Mouse (Mus musculus) midbrain, embryonic 15.5 days (tissue): ENCODE data around the gene Rbpj. TPM values are rescaled to one million over a fixed set of nuclear protein-coding genes. Genes with fewer than 3 reads are reported as not detected.

Experiments
- ATAC-seq: fragments of 200-750 bp; cut with Nextera tagmentation; replicated peaks from 2 replicates; pipeline ENCODE4 v1.8.0; 2017; ENCODE audit warnings: moderate TSS enrichment
- H3K27ac ChIP-seq: fragments of 300-500 bp; sonication (generic); 2 replicates; pipeline ENCODE4 v1.5.1; 2015; ENCODE audit warnings: mild to moderate bottlenecking, inconsistent platforms
- H3K27me3 ChIP-seq: fragments of 300-500 bp; sonication (generic); replicated peaks from 2 replicates; pipeline ENCODE4 v1.6.1; 2015; ENCODE audit warnings: inconsistent platforms
- H3K36me3 ChIP-seq: fragments of 300-500 bp; sonication (generic); replicated peaks from 2 replicates; pipeline ENCODE4 v1.6.1; 2015; ENCODE audit warnings: inconsistent platforms
- H3K4me1 ChIP-seq: fragments of 300-500 bp; sonication (generic); 2 replicates; pipeline ENCODE4 v1.6.1; 2015; ENCODE audit warnings: inconsistent platforms
- H3K4me2 ChIP-seq: fragments of 300-500 bp; sonication (generic); 2 replicates; pipeline ENCODE4 v1.6.1; 2015; ENCODE audit warnings: inconsistent platforms, mild to moderate bottlenecking, moderate library complexity
- H3K4me3 ChIP-seq: fragments of 300-500 bp; sonication (generic); 2 replicates; pipeline ENCODE4 v1.5.1; 2015; ENCODE audit warnings: mild to moderate bottlenecking, inconsistent platforms
- H3K9ac ChIP-seq: fragments of 300-500 bp; sonication (generic); 2 replicates; pipeline ENCODE4 v1.6.1; 2015; ENCODE audit warnings: mild to moderate bottlenecking, inconsistent platforms
- H3K9me3 ChIP-seq: fragments of 300-500 bp; sonication (generic); 2 replicates; pipeline ENCODE4 v1.6.1; 2016; ENCODE audit warnings: inconsistent platforms
- WGBS: fragments of 180-500 bp; shearing (Covaris S2); methylation state at CpG from one replicate; pipeline ENCODE4 v1.1.7; 2015; ENCODE audit warnings: mixed read lengths; 5-methylcytosine and 5-hydroxymethylcytosine counted together
- polyA plus RNA-seq: library from polyadenylated mRNA; unstranded; fragments of >200 nt; fragmentation: Nextera tagmentation; extraction: Ambion mirVana; gene quantifications from 2 replicates; pipeline ENCODE4 v1.2.1, GENCODE M21; 2015

The Rbpj gene
- polyA plus RNA-seq, 1 experiment from 2014 or later = 32.2 TPM

GRCm38 (mm10) chr5:53452920-53453319 lies 13.0 kb upstream of the Rbpj start:
- no peaks in the 10 kb centered on the region for H3K4me1 ChIP-seq
- WGBS = 73% methylated on average over 3 of the region's 3 CpGs
- no peak overlapping the region for H3K4me3 ChIP-seq
- H3K27me3 ChIP-seq = no peaks in the 10 kb centered on the region
- no peak overlapping the region for H3K4me2 ChIP-seq
- ATAC-seq = no peak
- H3K9ac ChIP-seq = no peak overlapping the region
- no peak overlapping the region for H3K27ac ChIP-seq
- H3K36me3 ChIP-seq = no peaks in the 10 kb centered on the region
- H3K9me3 ChIP-seq = no peaks in the 10 kb centered on the region

GRCm38 (mm10) chr5:53454706-53455105 lies 11.2 kb upstream of the Rbpj start:
- H3K4me3 ChIP-seq = no peak overlapping the region
- H3K4me2 ChIP-seq = no peak overlapping the region
- ATAC-seq = no peak
- no peaks in the 10 kb centered on the region for H3K9me3 ChIP-seq
- H3K27ac ChIP-seq = no peak overlapping the region
- H3K9ac ChIP-seq = no peak overlapping the region
- WGBS = 87% methylated on average over 9 of the region's 9 CpGs
- H3K27me3 ChIP-seq = no peaks in the 10 kb centered on the region
- no peaks in the 10 kb centered on the region for H3K4me1 ChIP-seq
- H3K36me3 ChIP-seq = no peaks in the 10 kb centered on the region

GRCm38 (mm10) chr5:53455459-53455858 lies 10.5 kb upstream of the Rbpj start:
- Histone ChIP-seq H3K9me3 (no peaks in the 10 kb centered on the region), H3K4me2 (no peak overlapping the region), H3K4me3 (no peak overlapping the region), H3K36me3 (no peaks in the 10 kb centered on the region), H3K9ac (no peak overlapping the region), H3K27ac (no peak overlapping the region), H3K4me1 (no peaks in the 10 kb centered on the region), H3K27me3 (no peaks in the 10 kb centered on the region)
- WGBS = 96% methylated on average over 5 of the region's 5 CpGs
- ATAC-seq = no peak

- no peak for ATAC-seq
- H3K4me1 ChIP-seq = no peaks in the 10 kb centered on the region
- H3K36me3 ChIP-seq = no peaks in the 10 kb centered on the region
- no peak overlapping the region for H3K4me3 ChIP-seq
- no peak overlapping the region for H3K4me2 ChIP-seq
- H3K27me3 ChIP-seq = no peaks in the 10 kb centered on the region
- 83% methylated on average over 5 of the region's 5 CpGs for WGBS
- no peak overlapping the region for H3K9ac ChIP-seq
- H3K9me3 ChIP-seq = no peaks in the 10 kb centered on the region
- H3K27ac ChIP-seq = no peak overlapping the region
Measured at GRCm38 (mm10) chr5:53460196-53460595, 5.8 kb upstream of the Rbpj start.

- Histone ChIP-seq H3K9me3 (no peaks in the 10 kb centered on the region), H3K27me3 (no peaks in the 10 kb centered on the region), H3K4me3 (no peak overlapping the region), H3K27ac (no peak overlapping the region), H3K36me3 (no peaks in the 10 kb centered on the region), H3K4me2 (no peak overlapping the region), H3K4me1 (no peaks in the 10 kb centered on the region), H3K9ac (no peak overlapping the region)
- WGBS = 86% methylated on average over 11 of the region's 11 CpGs
- ATAC-seq = no peak
Measured at GRCm38 (mm10) chr5:53463098-53464018, 2.6 kb upstream of the Rbpj start.

- no peaks in the 10 kb centered on the region for H3K4me1 ChIP-seq
- no peak overlapping the region for H3K9ac ChIP-seq
- no peaks in the 10 kb centered on the region for H3K36me3 ChIP-seq
- no peak for ATAC-seq
- no peak overlapping the region for H3K27ac ChIP-seq
- 81% methylated on average over 16 of the region's 16 CpGs for WGBS
- H3K27me3 ChIP-seq = no peaks in the 10 kb centered on the region
- H3K9me3 ChIP-seq = no peaks in the 10 kb centered on the region
- H3K4me2 ChIP-seq = no peak overlapping the region
- H3K4me3 ChIP-seq = no peak overlapping the region
Measured at GRCm38 (mm10) chr5:53466422-53467333, 726 bp downstream of the Rbpj start.

GRCm38 (mm10) chr5:53467602-53468001 lies 1.6 kb downstream of the Rbpj start:
- Histone ChIP-seq H3K9ac (no peak overlapping the region), H3K9me3 (no peaks in the 10 kb centered on the region), H3K4me3 (no peak overlapping the region), H3K4me2 (no peak overlapping the region), H3K36me3 (no peaks in the 10 kb centered on the region), H3K27ac (no peak overlapping the region), H3K27me3 (no peaks in the 10 kb centered on the region), H3K4me1 (no peaks in the 10 kb centered on the region)
- ATAC-seq = no peak
- WGBS = 54% methylated on average over 9 of the region's 9 CpGs

- no peak for ATAC-seq
- Histone ChIP-seq H3K27ac (no peak overlapping the region), H3K9me3 (no peaks in the 10 kb centered on the region), H3K9ac (no peak overlapping the region), H3K27me3 (no peaks in the 10 kb centered on the region), H3K4me2 (no peak overlapping the region), H3K36me3 (no peaks in the 10 kb centered on the region), H3K4me1 (no peaks in the 10 kb centered on the region), H3K4me3 (no peak overlapping the region)
- WGBS = 57% methylated on average over 8 of the region's 8 CpGs
Measured at GRCm38 (mm10) chr5:53468366-53468765, 2.4 kb downstream of the Rbpj start.

- ATAC-seq = no peak
- Histone ChIP-seq H3K4me2 (no peak overlapping the region), H3K4me1 (no peaks in the 10 kb centered on the region), H3K27ac (no peak overlapping the region), H3K4me3 (no peak overlapping the region), H3K36me3 (no peaks in the 10 kb centered on the region), H3K9me3 (no peaks in the 10 kb centered on the region), H3K9ac (no peak overlapping the region), H3K27me3 (no peaks in the 10 kb centered on the region)
- WGBS = 83% methylated on average over 6 of the region's 6 CpGs
Measured at GRCm38 (mm10) chr5:53469098-53469776, 3.3 kb downstream of the Rbpj start.

- WGBS = 62% methylated on average over 9 of the region's 9 CpGs
- Histone ChIP-seq H3K9me3 (no peaks in the 10 kb centered on the region), H3K9ac (no peak overlapping the region), H3K36me3 (no peaks in the 10 kb centered on the region), H3K27me3 (no peaks in the 10 kb centered on the region), H3K27ac (no peak overlapping the region), H3K4me2 (no peak overlapping the region), H3K4me3 (no peak overlapping the region), H3K4me1 (no peaks in the 10 kb centered on the region)
- no peak for ATAC-seq
Measured at GRCm38 (mm10) chr5:53469777-53470131, 3.8 kb downstream of the Rbpj start.

GRCm38 (mm10) chr5:53470141-53471079 lies 4.5 kb downstream of the Rbpj start:
- no peak for ATAC-seq
- no peak overlapping the region for H3K27ac ChIP-seq
- no peaks in the 10 kb centered on the region for H3K27me3 ChIP-seq

More at GRCm38 (mm10) chr5:53470141-53471079, 4.5 kb downstream of the Rbpj start:
- Histone ChIP-seq H3K9ac (no peak overlapping the region), H3K36me3 (no peaks in the 10 kb centered on the region), H3K4me1 (no peaks in the 10 kb centered on the region), H3K9me3 (no peaks in the 10 kb centered on the region), H3K4me3 (no peak overlapping the region), H3K4me2 (no peak overlapping the region)
- 41% methylated on average over 16 of the region's 16 CpGs for WGBS
